Mouse (Mus musculus) cerebellum, adult 11-12 months (tissue): ENCODE results near the gene Coq10a.

ENCODE experiments used
- DNase-seq: peaks from one replicate; pipeline ENCODE4 v3.0.0; 2022

Gene Coq10a

GRCm38 (mm10) chr10:128382482-128382881 lies 13.7 kb upstream of the Coq10a start:
- no peak for DNase-seq

- peak; percentile 12 for DNase-seq
Measured at GRCm38 (mm10) chr10:128380565-128380964, 11.8 kb upstream of the Coq10a start.

GRCm38 (mm10) chr10:128379260-128379659 lies 10.5 kb upstream of the Coq10a start:
- peak; percentile 48 for DNase-seq

- peak; percentile 39 for DNase-seq
Measured at GRCm38 (mm10) chr10:128378462-128378861, 9.7 kb upstream of the Coq10a start.

GRCm38 (mm10) chr10:128377940-128378448 lies 9.2 kb upstream of the Coq10a start:
- DNase-seq: peak; percentile 23

GRCm38 (mm10) chr10:128377222-128377939 lies 8.6 kb upstream of the Coq10a start:
- DNase-seq: peak; percentile 56

GRCm38 (mm10) chr10:128376455-128377211 lies 7.8 kb upstream of the Coq10a start, which contains the start of gene Ankrd52:
Gene Ankrd52, plus strand, starts transcription at chr10:128377115.
- peak; percentile 85 for DNase-seq

- DNase-seq: no peak
Measured at GRCm38 (mm10) chr10:128376099-128376454, 7.3 kb upstream of the Coq10a start.

- DNase-seq: peak; percentile 25
Measured at GRCm38 (mm10) chr10:128374393-128374792, 5.6 kb upstream of the Coq10a start.

GRCm38 (mm10) chr10:128372989-128373748 lies 4.4 kb upstream of the Coq10a start:
- peak; percentile 9 for DNase-seq

- DNase-seq: no peak
Measured at GRCm38 (mm10) chr10:128372142-128372541, 3.3 kb upstream of the Coq10a start.

- DNase-seq: no peak
Measured at GRCm38 (mm10) chr10:128370601-128371000, 1.8 kb upstream of the Coq10a start.

GRCm38 (mm10) chr10:128370021-128370420 lies 1.2 kb upstream of the Coq10a start:
- no peak for DNase-seq

GRCm38 (mm10) chr10:128369599-128369998 lies 802 bp upstream of the Coq10a start:
- peak; percentile 54 for DNase-seq

GRCm38 (mm10) chr10:128369218-128369543 lies 384 bp upstream of the Coq10a start:
- DNase-seq: no peak

- DNase-seq: no peak
Measured at GRCm38 (mm10) chr10:128367899-128368401, 847 bp downstream of the Coq10a start.

- DNase-seq: no peak
Measured at GRCm38 (mm10) chr10:128362568-128362967, 6.2 kb downstream of the Coq10a start.

GRCm38 (mm10) chr10:128361836-128362235 lies 7.0 kb downstream of the Coq10a start:
- no peak for DNase-seq

GRCm38 (mm10) chr10:128359226-128359625 lies 9.6 kb downstream of the Coq10a start:
- DNase-seq: no peak

- DNase-seq: peak; percentile 22
Measured at GRCm38 (mm10) chr10:128358796-128359195, 10.0 kb downstream of the Coq10a start.

- no peak for DNase-seq
Measured at GRCm38 (mm10) chr10:128347541-128347940, 21.3 kb downstream of the Coq10a start.

GRCm38 (mm10) chr10:128344568-128345275 lies 24.1 kb downstream of the Coq10a start:
- no peak for DNase-seq
